Mouse (Mus musculus) thymus, postnatal 25 days (tissue): ENCODE results near the gene Syt8.

Experiments
- DNase-seq: peaks from one replicate; pipeline ENCODE4 v3.0.0; 2022

Gene Syt8

GRCm38 (mm10) chr7:142449038-142449617 lies 14.5 kb downstream of the Syt8 start:
- DNase-seq, result no peak

- DNase-seq, result no peak
Measured at GRCm38 (mm10) chr7:142454706-142455105, 20.1 kb downstream of the Syt8 start.

- no peak for DNase-seq
Measured at GRCm38 (mm10) chr7:142455251-142455650, 20.6 kb downstream of the Syt8 start.

GRCm38 (mm10) chr7:142456806-142457205 lies 22.2 kb downstream of the Syt8 start:
- peak; percentile 35 for DNase-seq

GRCm38 (mm10) chr7:142457227-142457811 lies 22.7 kb downstream of the Syt8 start:
- DNase-seq, result peak; percentile 78

GRCm38 (mm10) chr7:142458026-142458425 lies 23.4 kb downstream of the Syt8 start:
- DNase-seq, result no peak

- DNase-seq, result no peak
Measured at GRCm38 (mm10) chr7:142458676-142459298, 24.1 kb downstream of the Syt8 start.

GRCm38 (mm10) chr7:142459299-142459691 lies 24.6 kb downstream of the Syt8 start:
- DNase-seq, result no peak

GRCm38 (mm10) chr7:142460636-142461077 lies 26.0 kb downstream of the Syt8 start, which contains the start of gene Lsp1:
TSS of gene Lsp1 (plus strand) at chr7:142460809.
- peak; percentile 60 for DNase-seq

GRCm38 (mm10) chr7:142461446-142461845 lies 26.8 kb downstream of the Syt8 start:
- peak; percentile 62 for DNase-seq

- DNase-seq, result peak; percentile 45
Measured at GRCm38 (mm10) chr7:142462190-142462589, 27.5 kb downstream of the Syt8 start.

- DNase-seq, result peak; percentile 51
Measured at GRCm38 (mm10) chr7:142462594-142463078, 28.0 kb downstream of the Syt8 start.

GRCm38 (mm10) chr7:142470171-142470691 lies 35.6 kb downstream of the Syt8 start:
- DNase-seq, result no peak

GRCm38 (mm10) chr7:142470808-142471413 lies 36.3 kb downstream of the Syt8 start:
- no peak for DNase-seq

GRCm38 (mm10) chr7:142471414-142471861 lies 36.8 kb downstream of the Syt8 start:
- no peak for DNase-seq

GRCm38 (mm10) chr7:142471884-142472570 lies 37.4 kb downstream of the Syt8 start:
- DNase-seq, result no peak

GRCm38 (mm10) chr7:142472936-142473335 lies 38.3 kb downstream of the Syt8 start:
- no peak for DNase-seq

GRCm38 (mm10) chr7:142473476-142473875 lies 38.8 kb downstream of the Syt8 start:
- no peak for DNase-seq

- no peak for DNase-seq
Measured at GRCm38 (mm10) chr7:142474799-142475198, 40.1 kb downstream of the Syt8 start.

- no peak for DNase-seq
Measured at GRCm38 (mm10) chr7:142475641-142476040, 41.0 kb downstream of the Syt8 start.

- DNase-seq, result no peak
Measured at GRCm38 (mm10) chr7:142476271-142476670, 41.6 kb downstream of the Syt8 start.

- DNase-seq, result no peak
Measured at GRCm38 (mm10) chr7:142476795-142477452, 42.3 kb downstream of the Syt8 start.
